Mouse (Mus musculus) inflammation-experienced regulatory T-cells, adult 6 months (primary cell): ENCODE measurements at regions not wholly inside any gene's neighbourhood (a gene's known extent, or its start where the extent isn't known, plus 50 kb on each side); places are given as distances from the start of the nearest gene placed in this dataset.

Experiments used
- ATAC-seq: one replicate; pipeline ENCODE4 v1.8.0; 2017

DNA sequence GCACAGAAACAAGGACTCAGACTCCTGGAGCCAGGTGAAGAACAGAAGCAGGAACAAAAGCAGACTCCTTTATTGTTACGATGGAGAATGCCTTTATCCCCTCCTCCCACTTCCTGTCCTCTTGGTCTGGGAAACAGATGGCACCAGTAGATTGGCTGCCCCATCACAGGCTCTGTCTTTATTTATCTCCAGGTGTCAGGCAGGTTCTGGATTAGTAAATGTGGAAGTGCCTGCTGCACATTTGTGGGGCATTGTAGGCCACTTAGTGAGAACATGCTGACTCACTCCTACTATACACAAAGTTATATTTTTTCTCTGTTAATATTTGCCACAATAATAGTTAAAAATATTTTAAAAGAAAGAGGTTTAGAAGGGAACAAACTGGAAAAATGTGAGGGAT, 426.0 kb downstream of the Tmem161b start:
- no peak for ATAC-seq

DNA sequence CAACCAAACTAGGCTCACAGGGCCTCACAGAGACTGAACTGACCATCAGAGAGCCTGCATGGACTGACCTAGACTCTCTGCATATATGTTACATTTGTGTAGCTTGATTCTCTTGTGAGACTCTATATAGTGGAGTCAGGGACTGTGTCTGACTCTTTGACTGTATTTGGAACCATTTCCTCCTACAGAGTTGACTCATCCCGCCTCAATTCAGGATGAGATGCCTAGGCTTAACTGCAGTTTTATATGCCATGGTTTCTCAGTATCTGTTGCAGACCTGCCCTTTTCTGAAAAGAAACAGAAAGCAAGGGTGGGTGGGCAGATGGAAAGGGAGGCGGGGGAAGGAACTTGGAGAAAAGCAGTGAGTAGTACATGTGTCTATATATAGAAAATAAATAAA, 441.9 kb downstream of the Tmem161b start:
- no peak for ATAC-seq

DNA sequence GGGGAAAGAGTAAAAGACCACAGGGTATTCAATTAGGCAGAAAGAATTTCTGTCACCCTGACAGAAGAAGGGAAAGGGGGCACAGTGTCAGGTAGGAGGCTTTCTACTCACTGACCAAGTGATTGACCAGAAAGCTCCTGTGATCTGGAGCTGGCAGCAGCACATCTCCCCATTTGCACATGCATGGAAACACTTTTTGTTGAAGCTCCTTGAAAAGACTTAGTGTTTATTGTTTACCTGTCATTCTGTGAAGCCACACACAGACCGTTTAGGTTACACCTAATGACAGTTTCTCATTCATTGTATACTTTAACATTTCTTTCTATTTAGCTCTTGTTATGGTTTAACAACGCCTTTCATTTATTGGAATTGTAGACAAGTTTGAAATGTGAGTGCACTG, 458.9 kb downstream of the Tmem161b start:
- ATAC-seq = no peak

DNA sequence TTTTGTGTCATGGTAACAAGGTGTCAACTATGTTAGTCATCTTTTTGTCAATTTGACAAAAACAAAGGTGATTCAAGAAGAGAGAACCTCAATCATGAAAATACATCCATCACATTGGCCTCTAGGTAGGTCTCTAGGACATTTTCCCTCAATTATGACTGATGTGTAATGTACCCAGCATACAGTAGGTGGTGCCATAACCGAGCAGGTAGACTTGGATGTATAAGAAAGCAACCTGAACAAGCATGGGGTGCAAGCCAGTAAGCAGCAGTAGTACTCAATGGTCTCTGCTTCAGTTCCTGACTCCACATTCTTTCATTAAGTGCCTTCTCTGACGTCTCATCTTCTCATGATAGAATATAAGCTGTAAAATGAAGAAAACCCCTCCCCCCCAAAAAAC, 463.8 kb downstream of the Tmem161b start:
- no peak for ATAC-seq

DNA sequence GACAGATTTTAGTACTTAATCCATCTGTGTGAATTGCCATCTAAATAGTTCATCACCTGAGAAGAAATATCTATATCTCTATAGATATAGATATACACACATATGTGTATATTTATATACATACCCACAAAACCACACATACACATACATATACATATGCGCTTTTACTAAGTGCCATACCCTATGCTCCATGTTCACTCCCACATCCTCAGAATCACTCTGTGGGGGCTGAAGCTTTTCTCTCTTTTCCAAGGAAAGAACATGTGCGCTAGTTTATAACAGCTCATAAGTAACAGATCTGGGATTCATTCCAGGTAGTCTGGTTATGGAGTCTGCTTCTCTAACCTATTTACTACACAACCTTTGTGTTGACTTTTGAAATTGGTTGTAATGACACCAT, 471.4 kb downstream of the Tmem161b start:
- no peak for ATAC-seq

DNA sequence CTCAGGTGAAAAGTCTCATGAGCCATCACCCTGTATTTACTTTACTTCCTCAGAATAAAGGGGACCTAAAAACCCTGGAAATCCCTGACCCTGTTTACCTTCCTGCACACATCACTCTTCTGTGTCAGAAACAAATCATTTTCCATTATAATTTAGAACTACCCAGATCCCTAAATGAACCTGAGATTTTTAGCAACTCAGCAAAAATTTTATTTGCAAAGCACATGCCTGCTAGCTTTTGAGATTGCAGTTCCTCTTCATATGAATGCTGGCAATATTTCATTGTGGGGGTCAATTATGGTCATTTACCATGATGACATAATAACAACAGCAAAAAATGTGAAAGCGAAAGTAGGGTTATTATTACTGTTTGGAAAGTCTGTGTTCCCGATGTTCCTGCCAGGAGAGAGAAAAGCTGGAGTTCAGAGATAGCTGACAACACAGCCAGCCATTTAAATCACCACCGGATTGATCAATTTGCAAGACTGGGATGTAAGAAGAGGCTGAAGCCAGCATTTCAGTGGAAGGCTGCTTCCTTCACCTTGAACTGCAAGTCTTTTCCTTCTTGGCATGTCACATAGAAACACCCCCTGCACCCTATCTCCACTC, 476.5 kb downstream of the Tmem161b start:
- no peak for ATAC-seq

DNA sequence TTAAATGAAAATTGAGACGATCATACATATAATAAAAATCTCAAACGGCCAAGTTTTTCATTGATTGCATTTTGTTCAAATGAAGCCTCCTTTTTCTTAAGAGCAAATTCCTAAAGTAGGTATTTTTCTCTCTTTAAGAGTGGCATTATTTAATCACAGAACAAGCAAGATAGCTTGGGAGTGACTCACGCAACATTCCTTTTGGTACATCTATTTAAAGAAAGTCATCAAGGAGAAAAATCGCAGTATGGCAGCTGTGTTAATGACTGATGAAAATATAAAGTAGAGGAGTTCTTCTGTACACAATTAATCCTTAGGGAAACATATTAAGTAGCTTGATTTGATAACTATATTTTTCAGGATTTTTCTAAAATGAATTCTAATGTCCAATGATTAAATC, 448.0 kb upstream of the Ccnh start:
- no peak for ATAC-seq

DNA sequence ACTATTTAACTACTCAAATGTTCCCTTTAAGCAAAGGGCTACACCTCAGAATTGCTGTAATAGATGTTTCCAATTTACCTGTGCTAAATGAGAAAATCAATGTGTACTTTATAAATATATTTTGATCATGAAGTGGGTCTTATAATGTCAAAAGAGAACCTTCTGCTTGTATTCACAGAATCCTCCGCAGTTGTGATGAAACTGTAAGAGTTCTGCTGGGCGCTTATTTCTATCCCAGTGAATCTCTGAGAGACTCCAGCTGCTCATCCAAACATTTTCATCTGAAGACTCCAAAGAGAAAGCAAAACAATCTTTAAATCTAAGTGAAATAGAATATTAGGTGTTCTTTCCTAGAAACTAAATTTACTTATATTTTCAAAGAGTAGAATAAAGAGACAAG, 440.9 kb upstream of the Ccnh start:
- no peak for ATAC-seq

DNA sequence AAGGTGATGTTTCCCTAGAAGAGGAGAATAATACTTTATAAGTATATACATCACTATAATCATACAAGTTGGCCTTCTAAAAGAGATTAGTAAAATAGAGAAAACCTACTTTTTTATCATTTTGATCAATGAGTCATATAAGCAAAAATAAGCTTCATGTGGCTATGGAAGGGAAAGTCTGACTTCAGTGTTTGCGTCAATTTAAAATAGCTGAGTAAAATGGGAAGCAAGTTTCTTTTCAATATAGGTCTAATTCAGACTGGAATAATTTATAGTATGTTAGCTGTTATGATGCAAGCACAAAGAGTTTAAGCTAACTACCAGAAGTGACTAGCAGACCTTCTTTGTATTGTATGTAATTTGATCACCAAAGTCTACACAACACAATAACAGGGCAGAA, 440.0 kb upstream of the Ccnh start:
- peak; percentile 60 for ATAC-seq

DNA sequence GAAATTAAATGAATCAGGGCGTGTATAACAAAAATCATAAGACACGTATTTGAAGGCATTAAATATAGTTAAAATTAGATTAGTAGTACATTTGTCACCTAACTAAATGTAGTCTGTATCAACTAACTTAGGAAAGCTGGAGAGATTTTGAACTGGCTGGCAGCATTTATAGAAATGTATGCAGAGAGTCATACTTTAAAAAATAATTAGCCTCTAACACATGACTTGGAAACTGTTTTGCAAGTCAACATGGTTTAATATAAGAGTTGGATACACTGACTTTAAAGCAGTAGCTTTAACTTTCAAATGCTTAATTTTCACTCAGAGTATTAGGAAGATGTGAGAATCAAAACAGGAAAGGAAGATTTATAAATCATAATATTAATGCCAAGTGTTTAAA, 439.1 kb upstream of the Ccnh start:
- no peak for ATAC-seq

DNA sequence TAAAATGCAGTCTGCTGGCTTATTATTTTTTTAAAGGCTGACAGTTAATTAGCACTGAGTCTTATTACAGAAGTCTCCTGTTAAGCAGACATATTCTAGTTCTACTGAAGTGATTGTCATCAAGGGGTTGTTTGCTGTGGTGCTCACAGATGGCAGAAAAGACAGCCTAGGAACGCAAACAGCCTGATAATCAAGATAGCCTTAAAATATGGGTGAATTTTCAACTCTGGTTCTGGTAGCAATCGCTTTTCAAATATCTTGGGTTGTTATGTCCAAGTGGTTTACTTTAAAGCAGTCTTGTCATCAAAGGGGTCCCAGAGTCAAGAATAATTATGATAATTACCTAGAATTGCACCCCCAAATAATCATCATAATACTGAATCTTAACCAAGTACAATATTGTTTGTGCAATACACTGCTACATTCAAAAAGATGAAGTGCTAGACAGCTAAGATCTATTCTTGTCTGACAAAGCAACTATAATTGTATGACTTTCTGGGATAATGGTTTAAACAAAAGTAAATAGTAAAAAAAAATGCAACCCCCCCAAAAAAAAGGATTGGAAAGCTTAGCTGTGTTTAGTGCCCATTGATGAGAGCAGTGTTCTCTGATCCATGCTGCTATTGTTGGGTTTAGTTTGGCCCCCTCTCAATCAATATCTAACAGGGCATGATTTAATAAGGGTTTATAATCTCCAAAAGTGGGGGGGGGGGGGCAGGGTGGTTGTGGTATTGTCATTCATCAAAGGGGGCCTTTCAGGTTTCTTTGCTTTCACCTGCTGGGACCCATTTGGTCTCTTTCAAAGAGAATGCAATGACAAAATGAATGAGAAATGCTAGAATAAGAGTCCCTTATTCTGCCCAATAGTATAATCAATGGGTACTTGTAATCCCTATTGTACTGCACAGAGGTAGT, 437.4 kb upstream of the Ccnh start:
- ATAC-seq = no peak

DNA sequence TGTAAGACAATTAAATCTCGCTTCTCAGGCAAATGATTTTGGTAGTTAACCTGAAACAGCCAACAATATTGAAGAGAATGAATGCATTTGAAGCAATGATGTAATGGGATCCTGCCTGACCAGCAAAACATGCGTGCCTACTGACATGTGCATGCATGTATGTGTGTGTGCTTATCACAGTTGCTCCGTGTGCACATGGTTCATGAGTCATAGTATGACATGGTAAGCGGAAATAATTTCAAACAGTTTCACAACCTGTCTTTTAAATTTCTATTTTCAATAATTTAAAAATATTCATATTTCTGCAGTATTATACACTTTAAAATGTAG, 436.8 kb upstream of the Ccnh start:
- ATAC-seq = no peak

DNA sequence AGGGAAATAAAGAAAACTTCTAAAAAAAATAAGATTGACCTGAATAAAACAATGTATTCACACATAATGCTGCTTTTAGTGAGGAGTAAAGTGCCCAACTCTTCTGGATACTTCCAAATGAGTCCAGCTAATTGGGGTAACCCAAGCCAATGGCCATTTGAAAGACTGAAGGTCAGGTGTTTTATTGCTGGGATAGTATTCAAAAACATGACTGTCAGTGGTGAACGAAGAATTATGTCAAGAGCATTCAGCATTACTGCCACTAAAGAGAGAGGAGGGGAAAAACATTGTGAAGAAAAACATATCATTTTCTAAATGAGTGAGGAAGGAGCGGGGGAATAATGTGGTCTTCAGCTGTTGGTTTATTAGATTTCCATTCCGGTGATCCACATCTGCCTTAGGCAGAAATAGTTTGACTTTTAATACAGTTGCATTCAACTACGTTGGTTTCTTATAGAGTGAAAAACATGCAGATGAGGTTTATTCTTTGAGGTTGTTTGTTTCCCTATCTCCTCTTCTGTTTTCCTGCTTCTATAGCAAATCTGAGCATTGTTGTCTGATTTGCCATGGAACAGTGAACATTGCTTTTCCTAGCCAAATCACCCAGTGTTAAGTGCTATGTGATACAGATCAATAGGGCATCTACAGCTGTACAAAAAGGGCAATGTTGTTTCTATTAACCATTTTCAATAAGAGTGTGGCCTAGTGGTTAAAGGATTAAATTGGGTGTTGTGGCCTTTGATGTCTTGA, 435.3 kb upstream of the Ccnh start:
- ATAC-seq = no peak

DNA sequence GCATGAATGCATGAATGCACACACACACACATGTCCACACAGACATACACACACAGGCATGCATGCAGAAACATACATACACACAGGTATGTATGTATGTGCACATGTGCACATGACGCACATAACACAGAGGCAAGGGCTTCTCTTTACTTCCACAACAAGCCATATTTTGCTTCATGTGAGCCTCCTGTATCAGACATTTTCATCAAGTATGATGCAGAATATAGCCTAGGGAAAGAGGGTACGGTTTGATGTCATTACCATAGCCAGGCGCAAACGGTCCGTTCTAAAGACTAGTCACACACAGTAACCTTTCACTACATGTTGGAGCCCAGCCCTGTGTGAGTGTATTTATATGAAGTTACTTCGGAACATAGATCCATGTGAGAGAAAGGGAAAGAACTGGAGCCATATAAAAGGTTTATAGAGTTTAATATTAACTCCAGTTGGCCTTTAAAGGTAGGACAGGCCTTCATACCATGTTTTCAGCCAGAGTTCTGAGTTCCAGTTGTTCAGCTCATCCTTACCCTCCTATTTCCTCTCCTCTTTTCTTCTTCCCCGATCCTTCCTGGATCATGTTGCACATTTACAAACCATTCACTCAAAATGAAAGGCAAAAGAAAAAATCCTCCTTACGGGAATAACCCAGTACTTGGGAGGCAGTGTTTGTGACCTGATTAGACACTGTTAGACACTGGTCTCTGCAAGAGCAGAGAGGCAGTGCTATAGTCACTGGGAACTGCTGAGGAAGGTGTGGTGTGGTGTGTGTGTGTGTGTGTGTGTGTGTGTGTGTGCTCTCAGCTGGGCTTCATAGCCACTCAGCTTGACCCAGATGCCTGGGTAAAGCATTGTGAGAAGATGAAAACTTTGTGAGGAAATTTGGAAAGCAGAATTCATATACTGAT, 434.1 kb upstream of the Ccnh start:
- no peak for ATAC-seq

DNA sequence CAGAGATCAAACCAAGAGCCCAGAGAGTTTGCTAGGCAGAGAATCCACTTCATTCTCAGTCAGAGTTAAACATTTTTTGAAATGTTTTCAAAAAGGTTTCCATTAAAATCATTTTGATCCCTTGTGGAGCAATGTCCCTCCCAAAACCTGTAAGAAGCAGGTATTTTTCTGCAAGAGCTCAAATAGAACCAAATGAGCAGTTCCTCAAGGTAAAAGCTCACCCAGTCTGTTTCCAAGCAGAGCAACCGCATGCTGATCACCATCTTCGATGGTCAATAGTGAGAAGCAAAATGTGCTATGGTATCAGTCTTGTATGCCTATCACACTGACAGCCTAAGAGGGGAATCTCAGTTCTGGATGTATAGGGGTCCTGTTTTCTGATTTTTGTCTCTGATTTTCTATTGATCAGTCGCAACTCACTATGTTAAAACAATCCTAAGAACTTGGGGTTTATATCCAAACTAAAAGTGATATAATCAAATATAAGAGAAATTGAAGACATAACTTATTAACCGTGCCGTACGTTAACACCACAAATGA, 432.3 kb upstream of the Ccnh start:
- ATAC-seq = no peak

DNA sequence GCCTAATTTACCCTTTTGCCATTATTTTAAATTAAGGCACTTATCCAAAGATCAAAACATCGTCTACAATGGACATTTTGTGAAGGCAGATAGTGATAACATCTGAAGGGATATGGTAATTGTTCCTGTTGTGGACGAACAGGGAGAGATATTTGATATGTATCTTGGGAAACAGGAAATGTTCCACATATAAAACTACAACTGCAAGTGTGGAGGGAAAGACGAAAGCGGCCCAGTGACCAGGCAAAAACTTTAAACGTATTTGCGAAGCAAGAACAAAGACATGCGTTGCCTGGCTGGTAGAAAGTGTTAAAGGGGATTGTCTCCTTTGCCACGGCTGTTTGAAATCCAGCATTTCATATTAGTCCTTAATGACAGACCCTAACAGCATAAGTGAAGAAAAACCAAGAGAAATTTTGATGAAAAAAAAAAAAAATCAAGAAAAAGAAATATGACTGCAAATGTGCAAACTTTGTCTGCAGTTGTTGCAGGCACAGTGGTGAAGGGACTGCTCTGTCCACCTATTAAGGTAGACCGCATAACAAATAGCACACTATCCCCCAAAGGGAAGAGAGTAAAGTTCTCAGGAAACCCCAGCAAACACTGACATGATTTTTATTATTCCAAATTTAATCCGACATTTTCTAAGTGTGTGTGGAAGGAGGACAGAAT, 431.2 kb upstream of the Ccnh start:
- ATAC-seq = no peak

DNA sequence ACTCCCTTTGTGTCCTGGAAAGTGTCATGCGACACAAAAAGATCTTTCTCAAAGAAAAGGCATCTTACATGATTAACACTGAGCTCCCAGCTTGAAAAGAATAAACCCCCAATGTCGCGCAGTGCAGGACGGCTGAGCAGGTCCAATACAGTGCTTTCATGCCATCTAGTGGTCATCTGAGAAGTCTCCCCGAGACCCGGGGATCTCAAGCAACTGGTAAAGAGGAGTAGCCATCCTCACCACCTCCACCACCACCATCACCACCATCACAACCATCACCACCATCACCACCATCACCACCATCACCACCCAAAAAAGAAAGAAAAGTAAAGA, 430.7 kb upstream of the Ccnh start:
- ATAC-seq = peak; percentile 73

DNA sequence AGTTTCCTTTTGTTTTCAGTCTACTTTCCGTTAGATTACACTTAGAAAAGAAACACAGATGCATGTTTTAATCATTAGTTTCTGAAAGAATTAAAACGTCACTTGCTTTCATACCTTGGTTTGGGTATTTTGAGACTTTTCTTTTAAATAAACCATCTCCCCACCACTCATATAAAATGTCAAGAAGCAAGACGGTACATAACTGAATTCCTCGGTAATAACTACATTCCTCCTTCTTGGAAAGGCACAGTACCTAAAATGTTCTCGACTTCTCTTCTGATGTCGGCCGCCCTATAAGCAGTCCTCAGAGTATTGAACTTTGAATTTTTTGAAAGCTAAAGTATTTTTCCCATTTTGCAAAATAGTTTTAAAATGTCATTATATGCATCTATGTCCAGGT, 430.1 kb upstream of the Ccnh start:
- no peak for ATAC-seq

DNA sequence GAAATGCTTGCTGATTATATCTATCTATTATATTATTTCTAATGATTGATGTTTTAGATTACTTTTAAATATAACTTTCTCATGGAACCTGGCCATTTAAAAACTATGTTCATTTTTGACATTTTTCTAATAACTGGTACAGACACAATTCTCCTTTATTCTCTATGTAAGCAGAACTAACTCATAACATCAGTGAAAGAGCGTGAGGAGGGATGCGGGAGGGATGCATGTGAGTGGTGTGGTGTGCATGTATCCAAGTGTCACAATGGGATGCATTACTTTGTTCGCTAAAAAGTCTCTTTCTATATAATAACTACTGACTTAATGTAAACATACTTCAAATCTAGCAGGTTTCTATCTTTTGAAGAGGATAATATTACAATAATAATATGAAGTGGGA, 428.7 kb upstream of the Ccnh start:
- ATAC-seq = no peak

DNA sequence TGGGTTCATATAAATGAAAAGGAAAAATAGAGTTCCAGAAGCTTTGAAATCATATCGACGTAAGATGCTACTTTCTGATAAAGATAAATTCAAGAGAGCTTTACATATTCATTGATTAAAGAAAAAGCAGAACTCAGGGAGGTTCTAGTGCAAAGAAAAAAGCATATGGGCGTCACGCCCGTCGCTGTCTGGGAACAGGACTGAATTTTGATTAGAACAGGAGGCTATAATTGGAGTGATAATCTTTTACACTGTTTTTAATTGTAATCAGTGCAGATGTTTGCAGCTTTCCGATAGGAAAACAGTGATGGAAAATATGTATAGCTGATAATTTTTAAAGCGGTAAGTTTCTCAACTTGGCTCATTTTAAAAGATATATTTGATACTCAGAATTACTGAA, 428.2 kb upstream of the Ccnh start:
- no peak for ATAC-seq

DNA sequence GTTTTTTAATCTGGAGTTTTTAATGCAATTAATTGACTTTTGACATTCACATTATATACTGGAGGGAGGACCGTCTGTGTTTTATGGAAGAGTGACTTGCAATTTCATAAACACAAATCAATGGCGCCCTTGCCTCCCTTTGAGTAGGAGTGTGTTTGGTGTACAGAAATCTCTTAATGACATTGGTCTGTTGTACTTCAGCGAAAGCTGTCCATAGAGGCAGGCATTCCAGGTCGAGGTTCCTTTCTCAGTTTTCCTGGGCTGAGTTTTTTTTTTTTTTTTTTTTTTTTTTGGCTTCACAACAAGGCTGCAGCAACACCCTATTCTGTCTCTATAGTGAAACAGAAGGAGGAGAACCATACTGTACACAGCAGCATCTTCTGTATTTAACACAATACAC, 427.4 kb upstream of the Ccnh start:
- no peak for ATAC-seq

DNA sequence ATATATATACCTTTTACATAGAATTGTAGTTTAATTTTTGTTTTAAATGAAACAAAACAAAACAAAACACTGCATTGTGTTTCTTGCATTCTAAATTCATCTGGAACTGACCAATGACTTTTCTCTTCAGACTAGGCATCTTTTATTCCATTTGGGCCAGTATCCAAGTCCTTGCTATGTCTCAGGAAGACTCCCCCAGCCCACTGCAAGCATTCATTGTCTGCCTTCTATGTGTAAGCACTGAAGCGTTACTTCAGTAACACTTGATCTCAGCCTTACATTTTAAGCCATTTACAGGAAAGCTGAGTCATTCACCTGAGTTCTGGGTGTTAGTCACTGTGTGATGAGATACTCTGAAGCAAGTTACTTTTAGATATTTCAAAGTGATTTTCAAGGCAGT, 425.3 kb upstream of the Ccnh start:
- ATAC-seq = no peak
